Mouse (Mus musculus): ENCODE measurements around the gene Clmn. TPM values are rescaled to one million over a fixed set of nuclear protein-coding genes. Genes with fewer than 3 reads are reported as not detected.

Clmn gene
- total RNA-seq, 2 experiments from 2014 or later = 45.7 to 53.7 TPM

DNA sequence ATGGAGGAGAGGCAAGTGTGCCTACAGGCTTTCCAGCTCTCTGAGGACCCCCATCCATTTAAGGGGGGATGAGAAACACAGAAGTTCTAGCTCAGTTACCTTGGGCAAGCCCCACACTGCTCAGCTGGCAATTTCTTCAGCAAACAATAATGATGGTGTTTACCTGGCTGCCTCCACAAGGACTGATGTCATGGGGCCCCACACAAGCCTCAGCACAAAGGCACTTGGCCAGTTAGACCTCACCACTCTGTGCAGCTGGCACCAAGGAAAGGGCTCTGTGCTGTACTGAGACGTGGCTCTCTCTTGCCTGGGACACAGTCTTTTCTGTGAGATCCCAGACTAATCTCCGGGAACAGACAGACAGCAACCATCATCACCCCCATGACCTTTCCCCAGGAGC is 17.2 kb upstream of the Clmn start:
- no peak for DNase-seq (ENCODE audit: low spot score in 2 of 2)

GRCm38 (mm10) chr12:104881518-104882060 is 16.7 kb upstream of the Clmn start:
- DNase-seq (ENCODE audit: low spot score in 2 of 2) = no peak
- intact Hi-C loops (cut with DNase I) = no loop called here

More for the DNA sequence above, 17.2 kb upstream of the Clmn start:
- intact Hi-C loops (cut with DNase I) = no loop called here

- DNase-seq (ENCODE audit: low spot score in 2 of 2) = no peak
Measured at GRCm38 (mm10) chr12:104880367-104880766, 15.5 kb upstream of the Clmn start.

DNA sequence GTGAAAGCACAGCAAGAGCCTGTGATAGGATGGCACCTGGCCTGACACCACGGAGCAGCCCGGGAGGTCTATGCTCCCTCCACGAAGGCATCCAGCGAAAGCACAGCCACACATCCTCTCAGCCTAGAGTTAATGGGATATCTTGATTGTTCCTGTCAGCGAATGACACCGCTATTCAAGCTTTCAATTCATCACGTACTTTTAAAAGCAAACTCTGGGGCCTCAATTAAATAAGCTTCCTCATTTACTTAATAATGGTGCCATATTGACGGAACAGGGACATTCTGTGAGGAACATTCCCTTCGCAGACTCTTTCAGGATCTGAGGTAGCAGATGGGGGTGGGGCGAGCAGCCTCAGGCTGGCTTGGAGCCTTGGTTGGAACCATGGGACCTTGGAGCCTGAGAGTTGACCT is 14.7 kb upstream of the Clmn start:
- DNase-seq (ENCODE audit: low spot score in 2 of 2) = no peak
- intact Hi-C loops (cut with DNase I) = no loop called here

More at GRCm38 (mm10) chr12:104880367-104880766, 15.5 kb upstream of the Clmn start:
- intact Hi-C loops (cut with DNase I) = no loop called here

GRCm38 (mm10) chr12:104876053-104876452 is 11.2 kb upstream of the Clmn start:
- intact Hi-C loops (cut with DNase I) = no loop called here
- DNase-seq (ENCODE audit: low spot score in 2 of 2) = no peak

GRCm38 (mm10) chr12:104871987-104872386 is 7.1 kb upstream of the Clmn start:
- intact Hi-C loops (cut with DNase I) = no loop called here
- no peak for DNase-seq (ENCODE audit: low spot score in 2 of 2)

DNA sequence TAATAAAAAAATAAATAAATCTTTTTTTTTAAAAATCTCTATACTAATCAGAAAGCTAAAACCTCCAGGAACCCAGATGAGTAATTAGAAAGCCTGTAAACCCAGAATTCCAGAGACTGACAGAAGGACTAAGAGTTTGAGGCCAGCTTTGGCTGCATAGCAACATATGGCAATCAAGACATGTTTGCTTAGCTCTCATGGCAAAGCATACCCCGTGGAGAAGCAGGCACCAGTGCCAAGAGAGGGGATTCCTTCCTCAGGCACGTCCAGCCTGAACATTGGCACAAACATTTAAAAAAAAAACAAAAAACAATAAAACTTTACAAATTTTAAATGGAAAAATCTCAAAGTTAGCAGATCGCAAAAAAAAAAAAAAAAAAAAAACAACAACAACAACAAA is 4.9 kb upstream of the Clmn start:
- intact Hi-C loops (cut with DNase I) = no loop called here

DNA sequence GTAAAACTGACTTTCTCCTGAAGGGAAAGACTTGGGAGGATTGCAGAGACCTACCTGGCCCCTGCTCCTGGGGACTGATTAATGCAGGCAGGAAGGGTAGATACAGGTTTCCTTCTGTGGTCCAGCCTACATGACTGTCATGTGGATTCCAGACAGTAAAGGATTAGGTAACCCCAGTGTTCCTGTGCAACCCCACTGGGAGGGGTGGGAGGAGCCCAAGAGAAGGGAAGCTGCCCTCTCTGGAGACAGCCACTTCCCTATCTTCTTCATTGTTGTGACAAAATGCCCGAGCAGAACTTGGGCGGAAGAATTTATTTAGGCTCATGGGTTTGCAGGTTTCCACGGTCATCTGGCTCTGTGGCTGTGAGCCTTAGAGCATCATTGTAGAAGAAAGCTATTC is 3.6 kb upstream of the Clmn start:
- intact Hi-C loops (cut with DNase I) = no loop called here
- DNase-seq (ENCODE audit: low spot score in 2 of 2) = no peak

More for the DNA sequence above, 4.9 kb upstream of the Clmn start:
- no peak for DNase-seq (ENCODE audit: low spot score in 2 of 2)

- intact Hi-C loops (cut with DNase I) = no loop called here
Measured at GRCm38 (mm10) chr12:104867851-104868250, 3.0 kb upstream of the Clmn start.

DNA sequence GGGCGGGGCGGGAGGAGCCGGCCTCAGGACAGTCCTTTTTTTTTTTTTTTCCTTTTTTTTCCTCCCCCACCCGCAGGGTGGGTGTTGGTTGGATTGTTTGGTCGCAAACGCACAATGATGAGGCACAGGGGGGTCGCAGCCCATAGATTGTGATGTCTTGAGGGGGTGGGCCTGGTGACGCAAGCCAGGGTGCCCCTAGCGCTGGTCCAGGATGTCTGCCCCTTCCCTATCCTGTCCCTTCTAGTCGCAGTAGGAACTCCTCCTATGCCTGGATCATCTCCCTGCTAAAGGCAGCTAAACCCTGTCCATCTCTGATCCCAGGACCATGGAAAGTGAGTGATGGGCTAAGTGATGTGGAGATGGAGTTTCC is 275 bp upstream of the Clmn start:
- intact Hi-C loops (cut with DNase I) = no loop called here
- no peak for DNase-seq (ENCODE audit: low spot score in 2 of 2)

More at GRCm38 (mm10) chr12:104867851-104868250, 3.0 kb upstream of the Clmn start:
- no peak for DNase-seq (ENCODE audit: low spot score in 2 of 2)

DNA sequence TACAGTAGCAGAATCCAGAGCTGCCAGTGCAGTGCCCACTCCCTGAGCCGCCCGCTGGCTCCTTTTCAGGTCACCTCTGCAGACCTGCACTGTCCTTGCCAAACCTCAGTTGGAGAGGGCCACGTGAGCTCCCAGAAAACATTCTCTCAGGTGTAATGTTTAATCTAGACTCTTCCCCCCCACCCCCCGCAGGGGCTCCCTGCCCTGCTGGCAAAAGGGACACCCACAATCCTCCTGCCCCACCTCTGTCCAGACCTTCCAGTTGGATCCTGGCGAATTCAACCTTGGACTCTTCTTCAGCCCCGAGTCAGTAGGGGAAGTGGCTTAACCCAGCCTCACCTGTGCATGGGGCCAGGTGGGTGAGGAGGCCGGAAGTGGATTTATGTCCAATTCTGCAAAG is 1.2 kb downstream of the Clmn start:
- no peak for DNase-seq (ENCODE audit: low spot score in 2 of 2)
- intact Hi-C loops (cut with DNase I) = no loop called here

DNA sequence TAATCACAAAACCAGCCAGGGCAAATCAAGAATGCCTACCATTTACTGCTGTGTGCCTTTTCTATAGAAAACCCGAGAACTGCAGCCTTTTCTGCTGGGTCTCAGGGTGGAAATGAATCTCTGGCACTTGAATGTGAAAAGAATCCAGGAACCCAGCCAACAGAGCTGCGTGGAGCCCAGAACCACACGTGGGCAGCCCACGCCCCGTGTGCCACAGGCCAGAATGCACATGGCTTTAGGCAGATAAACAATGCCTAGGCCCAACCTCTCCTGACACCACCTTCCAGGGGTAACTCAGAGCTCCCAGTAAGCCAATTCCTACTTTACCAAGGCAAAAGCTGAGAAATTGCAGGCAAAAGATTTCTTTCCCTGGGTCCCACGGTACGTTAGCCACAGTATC is 5.7 kb downstream of the Clmn start:
- peak; percentile 47 to 54 for DNase-seq (ENCODE audit: low spot score in 2 of 2)
- intact Hi-C loops (cut with DNase I) = no loop called here

- no peak for DNase-seq (ENCODE audit: low spot score in 2 of 2)
- intact Hi-C loops (cut with DNase I) = no loop called here
Measured at GRCm38 (mm10) chr12:104858732-104859131, 6.1 kb downstream of the Clmn start.

DNA sequence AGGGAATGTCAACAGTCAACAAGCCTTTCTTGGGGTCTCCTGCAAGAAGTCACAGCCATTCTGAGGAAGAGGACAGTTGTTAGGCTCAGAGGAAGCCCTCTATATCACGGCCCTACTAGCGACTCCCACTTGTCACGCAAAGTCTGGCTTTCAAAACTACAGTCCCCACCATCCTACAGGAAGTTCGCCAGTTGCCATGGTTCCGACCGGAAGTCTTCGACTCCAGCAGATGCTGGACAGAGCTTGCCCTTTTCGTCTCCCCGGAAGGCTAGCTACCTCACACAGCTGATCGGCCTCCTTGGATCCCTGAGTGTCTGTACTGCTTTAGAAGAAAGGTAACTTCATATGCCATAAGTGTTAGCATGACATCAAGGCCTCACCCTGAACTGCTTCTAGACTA is 7.3 kb downstream of the Clmn start:
- no peak for DNase-seq (ENCODE audit: low spot score in 2 of 2)
- intact Hi-C loops (cut with DNase I) = no loop called here

- intact Hi-C loops (cut with DNase I) = no loop called here
- no peak for DNase-seq (ENCODE audit: low spot score in 2 of 2)
Measured at GRCm38 (mm10) chr12:104856540-104856939, 8.3 kb downstream of the Clmn start.

DNA sequence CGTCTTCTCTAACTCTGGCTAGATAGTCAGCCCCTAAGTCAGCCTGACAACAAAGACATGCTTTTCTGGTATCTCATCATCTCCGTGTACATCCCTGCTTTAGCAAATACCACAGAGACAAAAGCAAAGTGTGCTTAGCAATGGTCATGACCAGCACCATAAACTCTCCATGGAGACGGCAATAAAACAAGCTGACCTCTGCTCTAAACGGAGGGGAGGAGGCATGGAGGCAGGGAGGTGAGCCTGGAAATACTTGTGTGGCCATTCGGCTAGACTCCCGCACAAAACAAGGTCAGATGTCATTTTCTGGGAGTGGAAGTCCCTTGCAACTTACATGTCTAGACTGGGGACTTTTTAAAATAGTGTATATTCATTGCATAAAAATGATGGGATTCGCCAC is 9.3 kb downstream of the Clmn start:
- no peak for DNase-seq (ENCODE audit: low spot score in 2 of 2)
- intact Hi-C loops (cut with DNase I) = no loop called here

DNA sequence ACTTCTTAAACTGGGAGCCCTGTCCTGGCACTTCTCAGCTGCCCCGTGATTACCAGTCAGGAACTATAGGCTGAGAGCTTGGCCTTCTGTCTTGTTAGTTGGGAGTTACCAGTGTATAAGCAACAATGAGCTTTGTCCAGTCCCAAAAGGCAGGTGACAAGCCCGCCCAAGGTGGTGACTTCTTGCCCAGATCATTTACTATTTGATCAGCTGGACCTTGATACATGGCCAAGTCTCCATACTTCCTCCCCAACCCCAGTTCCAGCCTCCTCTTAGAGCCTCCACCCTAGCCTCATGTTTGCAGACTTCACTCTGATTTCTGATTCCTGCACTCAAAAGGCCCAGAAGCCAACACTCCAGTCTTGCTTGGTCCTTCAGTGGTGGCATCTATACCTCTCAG is 10.1 kb downstream of the Clmn start:
- no peak for DNase-seq (ENCODE audit: low spot score in 2 of 2)

GRCm38 (mm10) chr12:104853374-104853773 is 11.5 kb downstream of the Clmn start:
- intact Hi-C loops (cut with DNase I) = no loop called here
- DNase-seq (ENCODE audit: low spot score in 2 of 2) = no peak

More for the DNA sequence above, 10.1 kb downstream of the Clmn start:
- intact Hi-C loops (cut with DNase I) = no loop called here

GRCm38 (mm10) chr12:104851711-104852508 is 13.0 kb downstream of the Clmn start:
- intact Hi-C loops (cut with DNase I) = no loop called here
- DNase-seq (ENCODE audit: low spot score in 2 of 2) = no peak

DNA sequence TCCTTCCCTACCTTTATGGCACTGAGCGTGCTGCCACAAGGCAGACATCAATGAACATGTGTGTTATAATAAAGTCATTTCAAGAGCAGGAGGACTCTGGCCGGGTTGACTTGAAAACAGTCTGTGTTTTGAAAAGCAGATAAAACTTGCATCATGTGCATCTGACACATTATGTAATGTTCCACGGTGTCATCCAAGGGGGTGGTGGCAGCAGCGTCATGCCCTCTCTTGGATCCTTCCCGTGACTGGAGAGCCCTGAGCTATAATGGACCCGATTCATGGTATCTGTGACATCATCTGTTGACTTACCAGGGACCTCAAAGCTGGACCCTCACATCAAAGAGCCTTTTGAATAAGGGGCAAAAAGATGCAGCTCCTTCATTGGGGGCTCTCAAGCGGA is 14.8 kb downstream of the Clmn start:
- no peak for DNase-seq (ENCODE audit: low spot score in 2 of 2)
- intact Hi-C loops (cut with DNase I) = no loop called here

DNA sequence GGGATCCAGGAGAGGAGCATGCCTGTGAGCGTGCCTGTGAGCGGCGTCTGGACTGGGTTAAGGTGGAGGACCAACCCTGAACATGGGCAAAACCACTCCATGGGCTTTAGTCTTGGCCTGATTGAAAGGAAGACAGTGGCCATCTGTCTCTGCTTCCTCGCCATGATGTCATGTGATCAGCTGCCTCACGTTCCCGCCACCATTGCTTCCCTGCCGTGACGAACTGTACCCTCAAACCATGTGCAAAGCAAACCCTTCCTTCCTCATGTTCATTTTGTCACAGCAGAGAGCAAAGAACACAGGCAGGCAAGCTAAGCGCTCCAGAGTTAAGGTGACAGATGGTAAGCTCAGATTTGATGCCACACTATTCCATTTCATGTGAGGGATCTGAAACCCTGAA is 16.2 kb downstream of the Clmn start:
- intact Hi-C loops (cut with DNase I) = no loop called here
- DNase-seq (ENCODE audit: low spot score in 2 of 2) = no peak
